Mouse (Mus musculus) spleen, adult 12 weeks (tissue): ENCODE measurements around the gene Htr5a.

Source experiments
- DNase-seq: peaks from one replicate; pipeline ENCODE4 v3.0.0; 2022; ENCODE audit warnings: low spot score

Htr5a gene

GRCm38 (mm10) chr5:27841701-27842295, at the start of gene Htr5a:
Htr5a (plus strand) TSS chr5:27842149.
- DNase-seq = no peak

- DNase-seq = no peak
Measured at GRCm38 (mm10) chr5:27792173-27792470, 49.8 kb upstream of the Htr5a start.

GRCm38 (mm10) chr5:27792531-27793205, 49.3 kb upstream of the Htr5a start:
- DNase-seq = no peak

GRCm38 (mm10) chr5:27793923-27794322, 48.0 kb upstream of the Htr5a start:
- peak; percentile 68 for DNase-seq

GRCm38 (mm10) chr5:27814282-27814681, 27.7 kb upstream of the Htr5a start:
- DNase-seq = no peak

- no peak for DNase-seq
Measured at GRCm38 (mm10) chr5:27818840-27819672, 22.9 kb upstream of the Htr5a start.

GRCm38 (mm10) chr5:27821161-27821560, 20.8 kb upstream of the Htr5a start:
- DNase-seq = no peak

GRCm38 (mm10) chr5:27827971-27828370, 14.0 kb upstream of the Htr5a start:
- no peak for DNase-seq

GRCm38 (mm10) chr5:27835096-27835495, 6.9 kb upstream of the Htr5a start:
- no peak for DNase-seq

- no peak for DNase-seq
Measured at GRCm38 (mm10) chr5:27838061-27838460, 3.9 kb upstream of the Htr5a start.

- DNase-seq = no peak
Measured at GRCm38 (mm10) chr5:27842671-27843320, 847 bp downstream of the Htr5a start.

- DNase-seq = no peak
Measured at GRCm38 (mm10) chr5:27846979-27847378, 5.0 kb downstream of the Htr5a start.

- DNase-seq = no peak
Measured at GRCm38 (mm10) chr5:27854290-27854689, 12.3 kb downstream of the Htr5a start.

GRCm38 (mm10) chr5:27855726-27856125, 13.8 kb downstream of the Htr5a start:
- DNase-seq = no peak

- no peak for DNase-seq
Measured at GRCm38 (mm10) chr5:27873240-27874082, 31.5 kb downstream of the Htr5a start.

- DNase-seq = no peak
Measured at GRCm38 (mm10) chr5:27874211-27874610, 32.3 kb downstream of the Htr5a start.

- no peak for DNase-seq
Measured at GRCm38 (mm10) chr5:27875341-27876105, 33.6 kb downstream of the Htr5a start.

GRCm38 (mm10) chr5:27878356-27878755, 36.4 kb downstream of the Htr5a start:
- no peak for DNase-seq

- no peak for DNase-seq
Measured at GRCm38 (mm10) chr5:27879726-27880125, 37.8 kb downstream of the Htr5a start.

GRCm38 (mm10) chr5:27880329-27881036, 38.5 kb downstream of the Htr5a start:
- DNase-seq = no peak
